Mouse (Mus musculus) heart, embryonic 11.5 days (tissue): Measurements from ENCODE around the gene Foxm1. TPM values are rescaled to one million over a fixed set of nuclear protein-coding genes. Genes with fewer than 3 reads are reported as not detected.
A peak's percentile ranks its signal among the peaks of the same experiment; 100 is the strongest.
"Not testable (repeated sequence)": the region's sequence is repeated elsewhere in the genome, so short reads cannot be mapped to it uniquely, and the experiment has no call there.

Experiments used
- ATAC-seq: fragments of 200-750 bp; cut with Nextera tagmentation; replicated peaks from 2 replicates; pipeline ENCODE4 v1.8.0; 2017; ENCODE audit warnings: moderate library complexity; ENCODE audit not compliant: insufficient number of reproducible peaks, low FRiP score, low TSS enrichment
- H3K27ac ChIP-seq: fragments of 300-500 bp; sonication (generic); 2 replicates; pipeline ENCODE4 v1.5.1; 2014; ENCODE audit warnings: mild to moderate bottlenecking, low read depth, low read length
- H3K27me3 ChIP-seq: fragments of 300-500 bp; sonication (generic); 2 replicates; pipeline ENCODE4 v1.6.1; 2014; ENCODE audit warnings: mild to moderate bottlenecking, low read length, mixed read lengths; ENCODE audit not compliant: control insufficient read depth, insufficient read depth
- H3K36me3 ChIP-seq: fragments of 300-500 bp; sonication (generic); 2 replicates; pipeline ENCODE4 v1.6.1; 2014; ENCODE audit warnings: mild to moderate bottlenecking, low read length, moderate library complexity, mixed read lengths; ENCODE audit not compliant: control insufficient read depth, insufficient read depth
- H3K4me1 ChIP-seq: fragments of 300-500 bp; sonication (generic); 2 replicates; pipeline ENCODE4 v1.6.1; 2014; ENCODE audit warnings: low read length; ENCODE audit not compliant: control insufficient read depth, insufficient read depth
- H3K4me2 ChIP-seq: fragments of 300-500 bp; sonication (generic); 2 replicates; pipeline ENCODE4 v1.6.1; 2014; ENCODE audit warnings: mild to moderate bottlenecking, moderate library complexity
- H3K4me3 ChIP-seq: fragments of 300-500 bp; sonication (generic); 2 replicates; pipeline ENCODE4 v1.5.1; 2014; ENCODE audit warnings: low read depth, low read length
- H3K9ac ChIP-seq: fragments of 300-500 bp; sonication (generic); 2 replicates; pipeline ENCODE4 v1.6.1; 2014; ENCODE audit warnings: mild to moderate bottlenecking, low read depth, low read length, moderate library complexity
- H3K9me3 ChIP-seq: fragments of 300-500 bp; sonication (generic); replicated peaks from 2 replicates; pipeline ENCODE4 v1.6.1; 2016; ENCODE audit warnings: low read length; ENCODE audit not compliant: control insufficient read depth
- WGBS: fragments of 180-500 bp; shearing (Covaris S2); extraction: QIAGEN DNeasy Blood & Tissue Kit; methylation state at CpG from one replicate; pipeline ENCODE4 v1.1.7; 2014; ENCODE audit not compliant: insufficient replicate concordance; 5-methylcytosine and 5-hydroxymethylcytosine counted together
- polyA plus RNA-seq: library from polyadenylated mRNA; unstranded; fragments of >200 nt; fragmentation: Nextera tagmentation; extraction: Ambion mirVana; gene quantifications from 2 replicates; pipeline ENCODE4 v1.2.1, GENCODE M21; 2014

The Foxm1 gene
- polyA plus RNA-seq, 1 experiment from 2014 or later: 23.1 TPM

DNA sequence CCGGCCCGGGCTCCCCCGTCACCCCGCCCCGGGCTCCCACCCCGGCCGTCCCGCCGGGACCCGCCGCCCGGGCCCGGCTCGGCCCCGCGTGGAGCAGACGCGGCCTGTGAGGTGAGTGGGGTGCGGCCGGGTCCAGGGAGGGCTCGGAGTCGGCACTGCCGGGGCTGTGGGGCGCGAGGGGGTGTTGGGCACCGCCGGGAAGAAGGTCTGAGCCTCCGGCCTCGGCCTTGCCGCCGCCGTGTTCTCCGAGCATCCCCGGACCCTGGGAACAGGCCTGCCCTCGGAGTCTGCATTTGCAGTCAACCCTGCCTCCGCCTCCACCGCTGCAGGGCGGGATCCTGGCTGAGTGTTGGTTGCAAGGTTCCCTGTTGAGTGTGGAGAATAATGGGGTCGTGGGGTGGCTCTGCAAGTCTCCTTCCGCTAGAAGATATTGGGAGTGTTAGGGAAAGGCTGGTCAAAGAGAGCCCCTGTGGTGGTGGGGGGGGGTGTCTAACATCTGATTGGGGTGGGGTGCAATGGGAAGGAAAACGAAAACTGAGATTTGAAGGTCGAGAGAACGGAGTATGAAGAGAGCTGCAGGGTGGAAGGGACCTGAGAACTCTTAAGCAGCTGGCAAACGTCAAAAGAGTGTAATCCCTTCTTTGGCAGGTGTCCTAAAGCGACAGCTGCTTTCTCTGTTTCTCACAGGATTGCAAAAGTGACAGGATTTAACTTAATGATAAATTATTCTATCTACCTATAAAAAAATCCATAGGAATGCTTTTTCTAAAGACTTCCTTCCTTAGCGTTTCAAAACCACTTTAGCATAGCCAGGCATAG is 449 bp downstream of the Foxm1 start:
- H3K9me3 ChIP-seq: no peaks in the 10 kb centered on the region
- H3K27me3 ChIP-seq: no peaks in the 10 kb centered on the region
- H3K4me3 ChIP-seq: peak overlapping the region; percentile 96
- peaks cover 11% of the 10 kb centered on the region for H3K4me1 ChIP-seq
- 2% methylated on average over 46 of the region's 46 CpGs for WGBS
- peak overlapping the region; percentile 85 for H3K4me2 ChIP-seq
- peak overlapping the region; percentile 96 for H3K27ac ChIP-seq
- H3K9ac ChIP-seq: peak overlapping the region; percentile 86
- ATAC-seq: peak; percentile 32; the same call in 1 of the 2 replicates
- peaks cover 25% of the 10 kb centered on the region for H3K36me3 ChIP-seq

DNA sequence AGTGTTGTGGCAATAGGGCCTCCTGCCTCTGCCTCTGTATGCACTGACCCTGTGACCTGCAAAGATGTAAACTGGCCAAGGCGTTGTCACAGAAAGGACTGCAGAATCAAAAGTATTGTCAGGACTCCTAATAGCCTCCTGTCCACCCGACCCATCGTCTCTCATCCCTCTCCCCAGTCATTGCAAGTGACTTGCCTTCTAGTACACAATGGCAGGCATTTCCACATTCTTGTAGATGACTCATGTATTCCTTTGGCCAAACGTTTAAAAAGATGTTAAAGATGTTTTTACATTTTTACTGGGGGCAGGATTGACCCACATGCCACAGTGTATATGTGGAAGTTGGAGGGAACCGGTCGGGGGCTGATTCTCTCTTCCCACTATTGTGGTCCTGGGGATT is 2.0 kb downstream of the Foxm1 start:
- H3K4me1 ChIP-seq: peaks cover 11% of the 10 kb centered on the region
- no peaks in the 10 kb centered on the region for H3K27me3 ChIP-seq
- no peak overlapping the region for H3K4me3 ChIP-seq
- no peak overlapping the region for H3K27ac ChIP-seq
- H3K9ac ChIP-seq: no peak overlapping the region
- 77% methylated on average over 6 of the region's 6 CpGs for WGBS
- ATAC-seq: no peak
- no peak overlapping the region for H3K4me2 ChIP-seq
- H3K36me3 ChIP-seq: peaks cover 29% of the 10 kb centered on the region
- H3K9me3 ChIP-seq: no peaks in the 10 kb centered on the region

DNA sequence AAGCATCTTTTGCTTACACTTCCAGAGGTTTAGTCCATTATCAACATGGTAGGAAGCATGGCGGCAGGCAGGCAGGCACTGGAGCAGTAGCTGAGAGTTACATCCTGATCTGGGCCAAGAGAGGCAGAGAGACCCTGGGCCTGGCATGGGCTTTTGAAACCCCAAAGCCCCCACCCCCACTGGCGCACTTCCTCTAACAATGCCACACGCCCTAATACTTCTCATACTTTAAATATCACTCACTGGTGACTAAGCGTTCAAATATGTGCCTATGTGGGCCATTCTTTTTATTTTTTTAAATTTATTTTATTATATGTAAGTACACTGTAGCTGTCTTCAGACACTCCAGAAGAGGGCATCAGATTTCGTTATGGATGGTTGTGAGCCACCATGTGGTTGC is 3.7 kb downstream of the Foxm1 start:
- Histone ChIP-seq H3K27ac (no peak overlapping the region), H3K4me2 (no peak overlapping the region), H3K27me3 (no peaks in the 10 kb centered on the region), H3K4me1 (peaks cover 6% of the 10 kb centered on the region), H3K9me3 (no peaks in the 10 kb centered on the region), H3K9ac (no peak overlapping the region), H3K4me3 (no peak overlapping the region), H3K36me3 (peaks cover 43% of the 10 kb centered on the region)
- ATAC-seq: no peak
- 96% methylated on average over 5 of the region's 5 CpGs for WGBS

DNA sequence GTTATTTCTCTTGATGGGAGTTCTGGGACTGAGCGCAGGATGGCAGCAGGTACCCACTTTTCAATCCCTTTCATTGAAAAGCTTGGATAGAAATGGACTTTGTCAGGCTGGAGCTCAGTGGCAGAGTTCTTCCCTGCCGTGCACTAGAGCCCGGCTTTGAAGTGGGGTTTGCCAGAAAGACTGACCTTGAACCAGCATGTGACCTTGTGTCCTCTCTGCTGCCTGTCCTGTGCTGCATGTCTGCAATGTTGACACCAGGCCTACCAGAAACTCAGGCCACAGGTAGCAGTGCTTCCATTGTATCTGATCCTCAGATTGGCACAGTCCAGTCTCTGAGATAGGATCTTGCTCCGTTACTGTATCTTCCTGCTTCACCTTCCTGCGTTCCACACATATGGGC is 7.3 kb downstream of the Foxm1 start:
- no peak overlapping the region for H3K4me3 ChIP-seq
- WGBS: 84% methylated on average over 5 of the region's 5 CpGs
- peaks cover 73% of the 10 kb centered on the region for H3K36me3 ChIP-seq
- no peaks in the 10 kb centered on the region for H3K9me3 ChIP-seq
- ATAC-seq: no peak
- no peak overlapping the region for H3K4me2 ChIP-seq
- H3K9ac ChIP-seq: no peak overlapping the region
- H3K4me1 ChIP-seq: peaks cover 6% of the 10 kb centered on the region; the same call in 1 of the 2 replicates
- no peaks in the 10 kb centered on the region for H3K27me3 ChIP-seq
- no peak overlapping the region for H3K27ac ChIP-seq

DNA sequence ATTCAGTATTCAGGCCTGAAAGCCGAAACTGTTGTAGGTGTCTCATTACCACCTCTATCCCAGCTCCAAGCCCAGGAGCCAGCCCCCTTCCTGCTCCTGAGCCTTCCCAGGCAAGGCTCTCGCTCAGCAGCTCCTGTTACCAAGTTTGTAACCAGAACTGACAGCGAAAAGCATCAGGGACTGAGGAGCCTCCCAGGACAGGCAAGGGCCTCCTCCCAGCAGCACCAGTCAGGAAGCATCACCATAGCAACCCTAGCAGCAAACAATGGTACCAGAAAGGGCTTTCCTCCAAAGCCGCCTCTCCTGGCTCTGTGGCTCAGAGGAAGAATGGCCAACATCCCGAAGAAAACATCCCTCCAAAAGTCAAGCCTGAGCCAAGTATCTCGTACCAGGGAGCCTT is 12.4 kb downstream of the Foxm1 start, which contains the start of the genes Tex52 and Gm44596:
Tex52 (plus strand) TSS at position 265 of the 400 bp plus-strand sequence.
Gm44596 (plus strand) TSS at position 312 of the 400 bp plus-strand sequence.
- Histone ChIP-seq H3K4me1 (peaks cover 7% of the 10 kb centered on the region; the same call in 1 of the 2 replicates), H3K4me3 (no peak within 1 kb of the TSS), H3K27me3 (no peaks in the 10 kb centered on the region), H3K4me2 (no peak within 1 kb of the TSS), H3K27ac (no peak within 1 kb of the TSS), H3K9me3 (no peaks in the 10 kb centered on the region), H3K9ac (no peak within 1 kb of the TSS), H3K36me3 (peaks cover 43% of the 10 kb centered on the region)
- ATAC-seq: 0 out of 2 replicates have a peak, but pooled peaks have one; percentile 37
- 35% methylated on average over 6 of the region's 6 CpGs for whole genome bisulfite sequencing

DNA sequence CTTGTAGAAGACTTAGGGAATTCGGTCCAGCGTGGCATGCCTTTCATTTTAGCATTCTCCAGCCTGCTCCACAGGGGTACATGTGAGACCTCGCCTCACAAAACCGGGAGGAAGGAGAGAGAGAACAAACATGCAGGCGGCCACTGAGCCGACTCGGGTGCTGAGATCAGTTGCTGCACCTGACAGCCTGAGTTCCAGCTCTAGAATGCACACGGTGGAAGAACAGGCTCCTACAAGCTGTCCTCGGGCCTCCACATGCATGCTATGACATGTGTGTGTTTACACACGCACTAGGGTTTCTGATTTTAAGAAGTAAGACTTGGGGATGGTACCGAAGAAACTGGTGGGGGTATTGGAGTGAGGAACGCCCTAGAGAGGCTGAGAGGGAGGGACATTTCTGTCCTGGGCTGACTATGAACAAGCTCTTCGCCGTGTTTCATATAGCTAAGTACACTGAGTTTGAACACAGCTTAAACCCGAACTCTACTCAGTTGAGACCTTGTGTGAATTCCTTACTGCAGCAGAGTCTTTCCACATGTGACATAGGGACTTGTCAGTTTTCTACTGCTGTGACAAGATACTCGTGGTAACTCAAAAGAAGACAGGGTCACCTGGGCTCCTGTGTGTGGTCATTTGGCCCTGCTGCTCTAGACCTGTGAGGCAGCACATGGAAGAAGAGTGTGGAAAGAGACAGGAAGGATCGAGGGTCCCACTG is 13.8 kb downstream of the Foxm1 start:
- H3K4me2 ChIP-seq: no peak overlapping the region

DNA sequence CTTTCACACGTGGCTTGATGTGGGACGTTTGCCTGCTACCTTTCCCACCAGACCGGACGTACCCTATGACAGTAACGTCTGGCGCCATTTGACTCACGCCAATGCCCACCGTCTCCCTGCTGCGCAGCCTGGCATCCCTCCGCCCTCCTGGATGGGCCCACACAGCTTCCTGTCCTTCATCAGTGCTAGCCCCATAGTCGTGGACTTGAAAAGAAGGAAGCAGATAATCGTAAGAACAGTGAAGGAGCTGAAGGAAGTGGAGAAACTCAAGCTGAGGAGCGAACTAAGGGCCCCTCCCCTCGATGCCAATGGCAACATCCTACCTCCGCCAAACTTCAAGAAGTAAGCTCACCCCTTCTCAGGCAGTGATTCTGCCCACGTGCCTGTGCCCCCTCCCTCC is 16.9 kb downstream of the Foxm1 start:
- Histone ChIP-seq H3K9me3 (no peaks in the 10 kb centered on the region), H3K27me3 (no peaks in the 10 kb centered on the region), H3K4me2 (no peak overlapping the region), H3K27ac (no peak overlapping the region), H3K4me1 (peaks cover 5% of the 10 kb centered on the region; the same call in 1 of the 2 replicates), H3K4me3 (no peak overlapping the region), H3K9ac (no peak overlapping the region), H3K36me3 (peaks cover 3% of the 10 kb centered on the region; the same call in 1 of the 2 replicates)
- no peak for ATAC-seq
- 77% methylated on average over 16 of the region's 16 CpGs for WGBS

More for the DNA sequence above, 13.8 kb downstream of the Foxm1 start:
- no peak overlapping the region for H3K27ac ChIP-seq
- no peaks in the 10 kb centered on the region for H3K9me3 ChIP-seq
- ATAC-seq: no peak
- no peak overlapping the region for H3K9ac ChIP-seq
- H3K36me3 ChIP-seq: peaks cover 31% of the 10 kb centered on the region
- WGBS: 86% methylated on average over 17 of the region's 17 CpGs
- peaks cover 7% of the 10 kb centered on the region; the same call in 1 of the 2 replicates for H3K4me1 ChIP-seq
- H3K27me3 ChIP-seq: no peaks in the 10 kb centered on the region
- H3K4me3 ChIP-seq: no peak overlapping the region

DNA sequence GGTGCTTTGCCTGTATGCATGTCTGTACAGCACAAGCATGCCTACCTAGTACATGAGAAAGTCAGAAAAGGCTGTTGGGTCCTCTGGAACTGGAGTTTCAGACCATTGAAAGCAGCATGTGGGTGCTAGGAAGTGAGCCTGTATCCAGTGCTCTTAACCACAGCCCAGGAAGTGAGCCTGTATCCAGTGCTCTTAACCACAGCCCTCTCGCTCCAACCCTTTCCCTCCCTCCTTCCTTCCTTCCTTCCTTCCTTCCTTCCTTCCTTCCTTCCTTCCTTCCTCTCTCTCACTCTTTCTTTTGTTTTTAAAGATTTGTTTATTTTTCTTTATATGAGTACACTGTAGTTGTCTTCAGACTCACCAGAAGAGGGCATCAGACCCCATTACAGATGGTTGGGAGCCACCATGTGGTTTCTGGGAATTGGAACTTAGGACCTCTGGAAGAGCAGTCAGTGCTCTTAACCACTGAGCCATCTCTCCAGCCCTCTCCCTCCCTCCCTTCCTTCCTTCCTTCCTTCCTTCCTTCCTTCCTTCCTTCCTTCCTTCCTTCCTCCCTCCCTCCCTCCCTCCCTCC is 17.9 kb downstream of the Foxm1 start:
- not testable (repeated sequence) for H3K9ac ChIP-seq, H3K27ac ChIP-seq, ATAC-seq, H3K36me3 ChIP-seq, H3K4me1 ChIP-seq, H3K27me3 ChIP-seq, H3K4me2 ChIP-seq, H3K9me3 ChIP-seq, H3K4me3 ChIP-seq
- 40% methylated on average over 1 of the region's 1 CpGs for WGBS
